Mouse (Mus musculus): ENCODE data around the gene Mef2c. TPM values are rescaled to one million over a fixed set of nuclear protein-coding genes. Genes with fewer than 3 reads are reported as not detected.
A peak's percentile ranks its signal among the peaks of the same experiment; 100 is the strongest.

Gene Mef2c
- total and polyA plus RNA-seq, 3 experiments = 23.3 to 58.6 (median 23.8) TPM

DNA sequence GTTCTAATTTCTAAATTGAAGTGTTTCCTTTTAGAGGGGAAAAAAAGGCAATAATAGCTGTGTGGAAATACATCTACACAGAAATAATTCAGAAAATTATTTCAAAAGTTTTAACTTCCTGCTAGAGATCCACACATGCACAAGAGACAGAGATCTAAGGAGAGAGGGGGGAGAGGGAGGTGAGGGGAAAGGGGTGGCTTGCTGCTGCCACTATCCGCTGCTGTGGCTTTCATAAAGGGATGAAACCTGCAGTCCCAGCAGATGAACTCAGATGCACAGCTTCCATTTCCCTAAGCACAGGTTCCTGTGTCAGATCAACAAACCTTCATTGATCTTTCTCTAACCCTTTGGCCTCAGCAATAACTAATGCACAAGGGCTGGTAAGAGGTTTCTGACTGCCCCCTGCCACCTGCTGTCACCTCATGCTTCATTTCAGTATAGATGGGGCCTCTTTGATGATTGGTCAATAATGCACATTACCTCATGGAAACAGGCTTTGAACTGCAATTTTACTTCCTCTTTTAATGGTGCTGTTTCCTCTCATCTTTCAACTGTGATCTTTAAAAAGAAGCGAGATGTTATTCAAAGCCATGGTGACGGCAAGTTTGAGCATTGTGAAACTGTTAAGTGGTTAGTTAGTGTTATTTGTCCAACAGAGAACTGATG is 105.2 kb downstream of the Mef2c start:
- DNase-seq = no peak

DNA sequence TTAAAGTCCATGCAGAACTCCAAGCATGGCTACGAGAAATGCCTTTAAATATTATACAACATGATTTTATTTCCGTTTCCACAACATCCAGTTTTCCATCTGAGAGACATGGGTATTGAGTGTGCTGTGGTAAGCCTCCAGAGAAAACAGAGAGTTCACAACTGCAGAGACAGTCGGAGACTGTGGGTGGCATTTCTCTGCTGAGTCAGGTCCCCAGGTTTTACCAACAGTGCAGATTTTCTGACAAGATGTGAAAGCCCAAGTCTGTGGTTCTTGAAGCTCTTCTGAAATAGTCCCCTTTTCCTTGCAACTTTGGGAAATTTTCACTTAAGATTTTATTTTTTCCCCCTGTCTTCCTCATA is 105.7 kb downstream of the Mef2c start:
- DNase-seq = no peak

GRCm38 (mm10) chr13:83610124-83610523 is 106.3 kb downstream of the Mef2c start:
- no peak for DNase-seq

DNA sequence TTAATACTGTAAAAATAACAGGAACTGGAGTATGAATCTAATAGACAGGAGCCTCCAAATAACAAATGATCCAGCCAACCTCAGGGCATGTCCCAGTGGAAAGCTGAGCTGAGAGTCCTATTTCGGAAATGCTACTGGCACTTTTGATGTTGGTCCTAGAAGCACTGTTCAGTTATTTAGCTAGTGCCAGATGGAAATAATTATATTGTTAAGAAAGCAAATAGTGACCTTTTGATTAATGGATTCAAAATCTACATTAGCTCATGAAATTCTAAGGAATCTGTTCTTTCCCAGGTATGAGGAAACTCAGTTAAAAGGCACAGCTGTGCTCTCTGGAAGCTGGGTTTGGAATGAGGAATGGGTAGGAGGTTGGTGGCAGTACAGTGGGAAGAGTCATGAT is 108.4 kb downstream of the Mef2c start:
- no peak for DNase-seq

DNA sequence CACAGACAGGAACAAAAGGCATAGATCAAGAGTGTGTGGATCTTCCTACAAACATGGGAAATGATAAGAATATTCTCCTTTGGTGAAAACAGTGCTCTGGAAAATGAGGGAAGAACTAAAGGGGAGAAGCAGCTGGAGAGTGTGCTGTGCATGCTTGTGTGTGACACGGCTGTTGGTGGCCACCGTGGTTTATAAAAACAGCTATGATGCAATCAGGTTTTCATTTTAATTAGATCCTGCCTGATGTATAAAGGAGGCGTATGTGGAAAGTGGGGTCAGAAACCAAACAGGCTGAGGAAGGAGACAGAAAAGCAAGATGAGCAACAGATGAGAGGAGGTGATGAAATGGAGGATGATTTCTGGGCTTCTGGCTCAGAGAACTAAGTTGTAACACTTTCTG is 112.0 kb downstream of the Mef2c start:
- DNase-seq = no peak

DNA sequence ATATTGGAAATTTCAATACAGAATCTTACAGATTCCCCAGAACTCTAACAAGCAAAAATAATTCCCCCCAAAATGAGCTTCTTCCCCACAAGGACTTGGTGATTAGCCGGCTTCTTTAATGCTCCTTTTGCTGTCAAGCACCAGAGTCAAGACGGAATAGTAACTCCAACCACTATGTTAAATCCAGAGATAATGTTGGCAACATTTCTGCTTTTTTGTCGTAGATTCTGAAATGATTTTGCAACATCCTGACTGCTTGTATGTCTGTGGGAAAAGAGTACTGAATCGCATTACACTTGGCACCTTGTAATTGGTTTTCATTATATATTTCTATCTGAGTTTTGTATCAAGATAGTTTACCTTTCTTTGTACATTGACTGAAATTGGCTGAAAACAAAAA is 120.8 kb downstream of the Mef2c start:
- DNase-seq = no peak

DNA sequence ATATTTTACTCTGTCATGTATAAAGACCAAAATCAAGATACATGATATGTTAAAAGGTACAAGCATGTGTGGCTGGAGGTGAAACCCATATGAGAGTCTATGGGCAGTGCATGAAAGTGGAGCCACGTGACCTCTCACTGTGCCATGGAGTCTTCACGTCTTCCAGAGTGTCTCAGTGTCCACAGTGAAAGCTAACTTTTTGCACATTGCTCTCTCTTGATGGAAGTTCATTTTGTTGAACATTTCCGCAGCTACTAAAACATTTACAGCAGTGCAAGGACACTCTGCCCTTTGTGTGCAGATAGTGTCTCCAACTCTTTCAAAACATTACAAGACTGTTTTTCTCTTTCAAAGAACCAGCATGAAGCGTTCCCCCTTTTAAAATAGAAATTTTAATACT is 123.6 kb downstream of the Mef2c start:
- no peak for DNase-seq

GRCm38 (mm10) chr13:83628139-83628538 is 124.3 kb downstream of the Mef2c start:
- DNase-seq = no peak

- DNase-seq = no peak
Measured at GRCm38 (mm10) chr13:83633155-83633554, 129.3 kb downstream of the Mef2c start.

- no peak for DNase-seq
Measured at GRCm38 (mm10) chr13:83635218-83635617, 131.4 kb downstream of the Mef2c start.

- DNase-seq = no peak
Measured at GRCm38 (mm10) chr13:83637666-83638065, 133.8 kb downstream of the Mef2c start.

DNA sequence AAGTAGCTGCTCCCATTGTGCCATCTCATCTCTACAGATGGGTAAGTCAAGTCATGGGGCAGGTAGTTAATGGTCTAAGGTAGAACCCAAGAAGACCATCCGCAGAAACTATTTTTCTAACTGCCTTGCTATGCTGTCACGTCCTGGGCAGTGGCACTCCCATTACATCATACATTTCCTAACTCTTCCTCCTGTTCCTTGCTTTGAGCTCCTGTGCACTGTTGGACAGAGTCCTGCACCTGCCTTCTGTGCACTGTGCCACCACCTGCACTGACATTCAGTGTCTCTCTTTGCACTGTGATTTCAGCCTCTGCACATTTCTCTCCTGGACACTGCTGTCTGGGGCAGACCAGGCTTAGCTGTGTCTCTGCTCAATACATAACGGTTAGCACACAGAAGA is 134.9 kb downstream of the Mef2c start:
- no peak for DNase-seq

- DNase-seq = no peak
Measured at GRCm38 (mm10) chr13:83649051-83649450, 145.2 kb downstream of the Mef2c start.

GRCm38 (mm10) chr13:83649795-83650476 is 146.1 kb downstream of the Mef2c start:
- no peak for DNase-seq

DNA sequence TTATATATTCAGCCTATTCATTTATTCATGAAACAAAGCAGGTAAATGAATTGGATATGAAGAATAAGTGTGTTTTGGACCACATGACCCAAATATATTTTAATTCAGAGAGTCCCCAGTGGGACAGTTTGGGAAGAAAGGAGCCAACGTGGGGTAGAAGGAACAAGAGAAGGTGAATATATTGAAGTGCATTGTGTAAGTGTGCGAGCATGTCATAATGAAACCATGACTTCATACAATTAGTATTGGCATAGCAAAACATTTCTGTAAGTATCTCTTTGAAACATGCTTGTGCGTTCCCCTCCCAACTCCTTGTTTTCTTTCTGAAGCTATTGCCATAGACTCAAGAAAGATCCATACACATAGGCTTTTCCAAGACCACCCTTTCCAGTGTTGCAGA is 147.0 kb downstream of the Mef2c start:
- no peak for DNase-seq

DNA sequence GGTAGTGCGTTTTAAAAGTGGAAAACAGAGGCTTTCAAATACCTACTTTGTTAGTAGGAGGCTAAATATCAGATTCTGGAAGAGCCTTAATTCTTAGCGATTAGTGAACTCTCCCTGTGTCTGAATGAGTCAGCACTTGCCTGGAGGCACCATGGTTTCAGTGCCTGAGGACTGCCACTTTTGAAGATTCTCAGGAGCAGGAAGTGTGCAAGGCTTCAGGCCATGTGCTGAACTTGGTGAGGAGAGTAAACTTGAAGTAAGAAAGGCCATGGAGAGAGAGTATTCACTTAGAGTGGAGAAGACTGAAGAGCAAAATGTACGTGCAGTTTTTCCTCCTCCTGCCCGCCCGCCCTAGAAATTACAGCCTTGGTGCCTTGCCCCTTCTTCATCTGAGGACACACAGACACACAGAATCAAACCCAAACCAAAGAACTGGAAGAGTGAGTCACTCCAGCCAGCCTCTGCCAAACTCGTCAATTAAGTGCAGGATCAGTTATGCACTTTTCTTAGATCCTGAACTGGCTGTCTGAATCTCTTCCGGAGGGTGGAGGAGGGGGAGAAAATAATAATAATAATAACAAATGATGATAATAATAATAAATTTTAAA is 148.2 kb downstream of the Mef2c start:
- DNase-seq = peak; percentile 11

GRCm38 (mm10) chr13:83652560-83652959 is 148.7 kb downstream of the Mef2c start:
- DNase-seq = no peak

DNA sequence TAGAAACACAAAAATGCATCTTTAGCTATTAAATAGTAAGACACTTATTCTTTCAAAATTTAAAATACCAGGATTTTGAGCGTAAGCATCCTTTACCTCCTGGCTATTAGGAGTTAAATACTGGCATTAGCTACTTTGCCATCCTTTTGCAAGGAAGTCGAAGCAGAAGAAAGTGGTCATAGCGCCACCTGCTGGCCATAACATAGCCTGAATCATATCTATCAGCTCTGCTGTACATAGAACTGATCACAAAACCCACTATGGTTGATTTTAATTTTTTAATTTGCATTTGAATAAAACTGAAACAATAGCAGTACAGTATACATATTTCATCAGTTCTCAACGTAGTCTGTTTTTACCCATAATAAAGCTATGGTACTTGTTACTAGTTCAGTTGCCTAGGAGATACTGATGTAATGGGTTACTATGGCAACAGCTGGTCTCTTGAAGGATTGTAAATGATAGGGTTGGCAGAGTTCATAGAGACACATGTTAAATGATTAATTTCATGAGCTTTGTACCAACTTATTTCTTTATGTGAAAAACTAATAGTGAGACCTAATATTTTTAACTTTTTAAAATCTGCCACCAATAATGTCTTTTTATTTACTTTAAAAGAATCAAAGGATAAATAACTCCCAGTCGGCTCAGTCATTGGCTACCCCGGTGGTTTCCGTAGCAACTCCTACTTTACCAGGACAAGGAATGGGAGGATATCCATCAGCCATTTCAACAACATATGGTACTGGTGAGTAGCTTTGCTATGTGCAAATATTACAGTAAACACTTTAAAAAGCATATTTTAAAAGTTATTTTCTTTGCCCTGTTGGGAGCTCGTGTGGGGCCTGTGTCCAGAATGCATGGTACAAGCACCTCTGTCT is 151.3 kb downstream of the Mef2c start:
- peak; percentile 78 for DNase-seq

DNA sequence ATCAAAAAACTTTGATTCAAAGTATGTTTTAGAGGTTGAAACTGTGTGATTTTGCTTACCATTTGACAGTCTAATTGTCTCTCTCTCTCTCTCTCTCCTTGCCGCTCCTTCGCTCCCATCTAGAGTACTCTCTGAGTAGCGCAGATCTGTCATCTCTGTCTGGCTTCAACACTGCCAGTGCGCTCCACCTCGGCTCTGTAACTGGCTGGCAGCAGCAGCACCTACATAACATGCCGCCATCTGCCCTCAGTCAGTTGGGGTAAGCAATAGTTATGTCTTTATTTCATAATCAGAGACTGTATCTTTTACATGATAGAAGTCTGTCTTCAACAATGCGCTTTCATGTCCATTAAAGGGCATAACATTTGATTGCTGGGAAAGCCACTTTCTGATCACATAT is 152.3 kb downstream of the Mef2c start:
- DNase-seq = no peak

- DNase-seq = no peak
Measured at GRCm38 (mm10) chr13:83656773-83657172, 152.9 kb downstream of the Mef2c start.

DNA sequence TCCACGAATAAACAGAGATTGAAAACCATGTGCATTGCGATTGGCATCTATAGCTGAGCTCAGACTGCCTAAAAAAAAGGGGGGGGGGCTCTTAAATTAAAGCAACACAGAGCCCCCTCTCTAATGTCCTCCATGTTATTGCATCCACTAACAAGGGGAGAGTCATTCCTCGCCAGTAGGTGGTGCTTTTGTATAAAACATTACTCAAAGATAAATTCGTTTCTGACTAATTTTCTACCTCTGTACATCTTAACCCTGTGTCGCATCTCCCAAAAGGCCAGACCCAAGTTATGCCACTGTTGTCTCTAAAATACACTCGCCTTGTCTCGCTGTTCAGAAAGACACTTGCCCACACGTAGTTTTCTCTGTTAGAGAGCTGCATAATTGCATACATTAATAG is 156.9 kb downstream of the Mef2c start:
- DNase-seq = no peak

DNA sequence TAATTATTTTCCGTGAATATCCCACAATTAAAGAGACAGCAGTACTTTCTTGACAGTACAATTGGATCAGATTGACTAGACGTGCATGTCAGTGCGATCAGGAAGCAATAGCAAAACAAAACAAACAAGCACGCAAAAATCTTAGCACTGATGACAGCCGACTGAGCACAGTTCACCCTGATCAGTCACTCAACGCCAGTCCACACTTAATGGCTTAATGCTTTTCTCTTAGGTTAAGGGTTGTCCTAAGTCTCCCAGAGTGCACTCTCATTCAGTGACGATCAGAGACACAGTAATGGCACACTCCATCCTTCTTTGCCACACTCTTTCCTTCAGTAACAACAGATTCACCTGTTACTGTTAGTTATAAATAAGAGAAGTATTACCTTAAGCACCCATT is 157.3 kb downstream of the Mef2c start:
- DNase-seq = no peak

GRCm38 (mm10) chr13:83662089-83662551 is 158.3 kb downstream of the Mef2c start:
- no peak for DNase-seq

All from adrenal gland, adult 2 months (tissue).